Mouse (Mus musculus): Measurements from ENCODE around the gene Sgip1. TPM values are rescaled to one million over a fixed set of nuclear protein-coding genes. Genes with fewer than 3 reads are reported as not detected.

The Sgip1 gene
- polyA plus RNA-seq, 1 experiment from 2014 or later: 10.9 TPM

DNA sequence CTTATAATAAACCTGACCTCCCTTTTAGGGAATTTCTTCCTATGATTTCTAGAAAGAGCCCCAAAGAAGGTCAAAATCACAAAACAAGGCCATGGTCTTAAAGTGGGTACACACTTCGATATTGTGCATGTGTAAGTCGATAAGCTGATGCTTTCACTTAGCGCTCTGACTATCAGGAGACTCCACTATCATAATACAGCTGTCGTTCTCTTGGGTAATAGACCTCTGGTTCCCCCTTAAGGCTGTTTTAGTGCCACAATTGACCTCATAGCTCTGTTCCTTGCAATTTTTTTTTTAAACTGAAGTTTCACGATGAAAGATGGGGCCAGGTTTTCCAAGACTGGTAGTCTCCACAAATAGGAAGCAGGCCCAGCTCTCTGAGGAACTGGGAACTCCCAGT, 238.3 kb downstream of the Sgip1 start:
- ATAC-seq (replicated peaks; ENCODE audit: insufficient number of reproducible peaks, low FRiP score, low TSS enrichment, low read depth): no peak
- 50% methylated on average over 5 of the region's 5 CpGs for WGBS
- H3K27me3 ChIP-seq (ENCODE audit: control insufficient read depth, insufficient read depth, low read length): no peaks in the 10 kb centered on the region
- no peak overlapping the region for H3K4me3 ChIP-seq (ENCODE audit: low read depth, low read length)
- peaks cover 5% of the 10 kb centered on the region; the same call in 1 of the 2 replicates for H3K4me1 ChIP-seq (ENCODE audit: control insufficient read depth, insufficient read depth, low read length)
- H3K27ac ChIP-seq (replicated peaks; ENCODE audit: low read depth, low read length): no peak overlapping the region
- H3K9ac ChIP-seq (replicated peaks; ENCODE audit: low read length): no peak overlapping the region
- DNase-seq (ENCODE audit: low spot score): no peak
- no peaks in the 10 kb centered on the region for H3K36me3 ChIP-seq (replicated peaks; ENCODE audit: control insufficient read depth, insufficient read depth, low read depth, low read length)
- 0 out of 2 replicates have a peak overlapping the region, but pooled peaks have one; percentile 68 for H3K4me2 ChIP-seq (ENCODE audit: low read depth, low read length)
- H3K9me3 ChIP-seq (replicated peaks; ENCODE audit: control insufficient read depth, low read length): no peaks in the 10 kb centered on the region

DNA sequence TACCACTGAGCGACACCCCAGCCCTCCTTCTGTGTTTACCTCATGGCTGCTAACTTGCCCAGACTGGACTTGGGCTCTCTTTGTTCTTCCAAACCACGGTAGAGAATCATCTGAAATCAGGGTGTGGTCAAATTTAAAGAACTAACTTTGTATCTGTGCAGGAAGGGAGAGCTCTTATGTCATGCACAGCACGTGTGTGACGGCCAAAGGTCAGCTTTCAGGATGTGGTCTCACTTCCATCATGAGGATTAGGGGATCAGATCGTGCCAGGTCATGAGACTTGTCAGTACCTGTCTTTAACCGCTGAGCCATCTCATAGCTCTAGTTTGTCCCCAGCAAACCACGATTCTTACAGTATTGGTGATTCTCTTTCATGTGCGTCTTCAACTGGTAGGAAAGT, 240.6 kb downstream of the Sgip1 start:
- Histone ChIP-seq H3K4me1 (ENCODE audit: control insufficient read depth, insufficient read depth, low read length) (peaks cover 5% of the 10 kb centered on the region; the same call in 1 of the 2 replicates), H3K27ac (replicated peaks; ENCODE audit: low read depth, low read length) (no peak overlapping the region), H3K9me3 (replicated peaks; ENCODE audit: control insufficient read depth, low read length) (no peaks in the 10 kb centered on the region), H3K27me3 (ENCODE audit: control insufficient read depth, insufficient read depth, low read length) (no peaks in the 10 kb centered on the region), H3K9ac (replicated peaks; ENCODE audit: low read length) (no peak overlapping the region), H3K4me3 (ENCODE audit: low read depth, low read length) (no peak overlapping the region), H3K36me3 (replicated peaks; ENCODE audit: control insufficient read depth, insufficient read depth, low read depth, low read length) (no peaks in the 10 kb centered on the region), H3K4me2 (ENCODE audit: low read depth, low read length) (no peak overlapping the region)
- no peak for ATAC-seq (replicated peaks; ENCODE audit: insufficient number of reproducible peaks, low FRiP score, low TSS enrichment, low read depth)
- 79% methylated on average over 8 of the region's 8 CpGs for WGBS
- DNase-seq (ENCODE audit: low spot score): no peak

DNA sequence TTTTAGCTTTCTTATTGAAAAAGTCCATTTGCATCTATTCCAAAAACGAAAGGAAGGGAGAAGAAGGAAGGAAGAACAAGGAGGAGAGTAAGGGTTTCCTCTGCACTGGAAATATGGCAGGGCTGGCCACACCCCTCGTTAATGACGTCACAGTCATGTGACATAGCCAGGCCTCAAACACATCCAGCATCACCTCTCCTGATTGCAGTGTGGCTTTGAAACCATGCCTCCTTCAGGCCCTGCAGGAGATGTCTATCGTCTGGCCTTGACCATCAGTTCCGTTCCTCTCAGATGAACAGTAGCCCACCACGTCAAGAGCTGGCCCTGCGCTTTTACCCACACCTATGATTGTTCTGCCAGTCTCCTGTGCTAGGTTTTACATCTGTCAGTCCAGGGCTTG, 245.1 kb downstream of the Sgip1 start:
- H3K4me1 ChIP-seq (ENCODE audit: control insufficient read depth, insufficient read depth, low read length): no peaks in the 10 kb centered on the region
- DNase-seq (ENCODE audit: low spot score) (no peak), ATAC-seq (replicated peaks; ENCODE audit: insufficient number of reproducible peaks, low FRiP score, low TSS enrichment, low read depth) (no peak)
- H3K36me3 ChIP-seq (replicated peaks; ENCODE audit: control insufficient read depth, insufficient read depth, low read depth, low read length): no peaks in the 10 kb centered on the region
- 72% methylated on average over 7 of the region's 7 CpGs for WGBS
- H3K27ac ChIP-seq (replicated peaks; ENCODE audit: low read depth, low read length): no peak overlapping the region
- H3K9ac ChIP-seq (replicated peaks; ENCODE audit: low read length): no peak overlapping the region
- no peak overlapping the region for H3K4me2 ChIP-seq (ENCODE audit: low read depth, low read length)
- H3K9me3 ChIP-seq (replicated peaks; ENCODE audit: control insufficient read depth, low read length): no peaks in the 10 kb centered on the region
- H3K27me3 ChIP-seq (ENCODE audit: control insufficient read depth, insufficient read depth, low read length): no peaks in the 10 kb centered on the region
- no peak overlapping the region for H3K4me3 ChIP-seq (ENCODE audit: low read depth, low read length)

DNA sequence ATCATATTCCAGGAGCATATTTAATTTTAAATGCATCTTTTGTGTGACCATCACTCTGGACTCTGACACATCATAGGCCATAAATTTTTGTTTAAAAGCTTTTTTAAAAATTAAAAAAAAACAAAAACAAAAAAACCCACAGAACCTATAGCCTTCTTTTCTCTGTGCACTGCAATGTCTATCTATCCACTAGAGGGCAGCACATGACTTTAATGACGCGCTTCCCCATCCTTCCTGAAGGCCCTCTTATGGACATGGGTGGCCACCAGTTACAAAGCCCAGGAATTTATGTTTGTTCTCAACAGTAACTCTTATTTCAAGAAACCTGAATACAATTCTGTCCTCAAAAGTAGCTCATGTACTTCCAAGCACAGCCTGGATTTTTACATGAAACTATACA, 245.8 kb downstream of the Sgip1 start:
- DNase-seq (ENCODE audit: low spot score): peak; percentile 89
- no peak overlapping the region for H3K9ac ChIP-seq (replicated peaks; ENCODE audit: low read length)
- H3K4me2 ChIP-seq (ENCODE audit: low read depth, low read length): no peak overlapping the region
- no peak overlapping the region for H3K4me3 ChIP-seq (ENCODE audit: low read depth, low read length)
- 0 out of 2 replicates have a peak, but pooled peaks have one; percentile 76 for ATAC-seq (replicated peaks; ENCODE audit: insufficient number of reproducible peaks, low FRiP score, low TSS enrichment, low read depth)
- 4% methylated on average over 2 of the region's 2 CpGs for WGBS
- no peaks in the 10 kb centered on the region for H3K9me3 ChIP-seq (replicated peaks; ENCODE audit: control insufficient read depth, low read length)
- no peaks in the 10 kb centered on the region for H3K4me1 ChIP-seq (ENCODE audit: control insufficient read depth, insufficient read depth, low read length)
- H3K36me3 ChIP-seq (replicated peaks; ENCODE audit: control insufficient read depth, insufficient read depth, low read depth, low read length): no peaks in the 10 kb centered on the region
- H3K27me3 ChIP-seq (ENCODE audit: control insufficient read depth, insufficient read depth, low read length): no peaks in the 10 kb centered on the region
- H3K27ac ChIP-seq (replicated peaks; ENCODE audit: low read depth, low read length): no peak overlapping the region

DNA sequence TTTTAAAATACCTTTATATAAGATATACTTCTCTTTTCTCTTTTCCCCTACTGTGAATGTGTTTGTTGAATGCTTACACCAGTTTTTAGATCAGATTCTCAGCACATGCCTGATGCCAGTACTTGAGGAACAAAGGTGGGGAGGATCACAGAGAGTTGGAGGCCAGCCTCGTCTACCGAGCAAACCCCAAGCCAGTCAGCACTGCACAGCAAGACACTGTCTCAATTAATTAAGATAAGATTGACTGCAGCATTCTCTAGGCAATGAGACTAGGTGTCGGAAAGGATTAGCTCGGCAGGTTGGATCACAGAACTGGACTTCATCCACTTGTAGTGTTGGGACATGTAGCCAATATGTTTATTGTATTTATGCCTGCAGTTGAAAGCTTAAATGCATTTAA, 246.2 kb downstream of the Sgip1 start:
- Histone ChIP-seq H3K9me3 (replicated peaks; ENCODE audit: control insufficient read depth, low read length) (no peaks in the 10 kb centered on the region), H3K9ac (replicated peaks; ENCODE audit: low read length) (no peak overlapping the region), H3K27ac (replicated peaks; ENCODE audit: low read depth, low read length) (no peak overlapping the region), H3K4me3 (ENCODE audit: low read depth, low read length) (no peak overlapping the region), H3K4me1 (ENCODE audit: control insufficient read depth, insufficient read depth, low read length) (no peaks in the 10 kb centered on the region), H3K4me2 (ENCODE audit: low read depth, low read length) (no peak overlapping the region), H3K36me3 (replicated peaks; ENCODE audit: control insufficient read depth, insufficient read depth, low read depth, low read length) (no peaks in the 10 kb centered on the region), H3K27me3 (ENCODE audit: control insufficient read depth, insufficient read depth, low read length) (no peaks in the 10 kb centered on the region)
- 51% methylated on average over 4 of the region's 4 CpGs for WGBS
- ATAC-seq (replicated peaks; ENCODE audit: insufficient number of reproducible peaks, low FRiP score, low TSS enrichment, low read depth) (0 out of 2 replicates have a peak, but pooled peaks have one; percentile 26), DNase-seq (ENCODE audit: low spot score) (no peak)

DNA sequence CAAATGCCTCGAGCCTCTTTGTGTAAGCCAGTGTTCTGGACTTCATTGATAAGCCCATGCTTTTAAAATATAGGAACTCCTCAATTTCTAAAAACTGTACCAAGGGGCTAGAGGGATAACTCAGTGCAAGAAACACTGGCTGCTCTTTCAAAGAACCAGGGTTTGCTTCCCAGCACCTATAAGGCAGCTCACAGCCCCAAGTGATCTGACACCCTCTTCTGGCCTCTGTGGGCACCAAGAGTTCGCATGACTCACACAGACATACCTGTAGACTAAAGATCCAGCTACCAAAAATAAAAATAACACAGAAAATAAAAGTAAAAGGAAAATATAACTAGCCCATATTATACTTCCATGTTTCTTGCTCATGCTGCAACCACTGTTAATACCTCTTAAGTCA, 246.7 kb downstream of the Sgip1 start:
- Histone ChIP-seq H3K4me3 (ENCODE audit: low read depth, low read length) (no peak overlapping the region), H3K27ac (replicated peaks; ENCODE audit: low read depth, low read length) (no peak overlapping the region), H3K4me1 (ENCODE audit: control insufficient read depth, insufficient read depth, low read length) (no peaks in the 10 kb centered on the region), H3K4me2 (ENCODE audit: low read depth, low read length) (no peak overlapping the region), H3K36me3 (replicated peaks; ENCODE audit: control insufficient read depth, insufficient read depth, low read depth, low read length) (no peaks in the 10 kb centered on the region), H3K9me3 (replicated peaks; ENCODE audit: control insufficient read depth, low read length) (no peaks in the 10 kb centered on the region), H3K27me3 (ENCODE audit: control insufficient read depth, insufficient read depth, low read length) (no peaks in the 10 kb centered on the region), H3K9ac (replicated peaks; ENCODE audit: low read length) (no peak overlapping the region)
- ATAC-seq (replicated peaks; ENCODE audit: insufficient number of reproducible peaks, low FRiP score, low TSS enrichment, low read depth): no peak
- WGBS: 70% methylated on average over 2 of the region's 2 CpGs
- no peak for DNase-seq (ENCODE audit: low spot score)

DNA sequence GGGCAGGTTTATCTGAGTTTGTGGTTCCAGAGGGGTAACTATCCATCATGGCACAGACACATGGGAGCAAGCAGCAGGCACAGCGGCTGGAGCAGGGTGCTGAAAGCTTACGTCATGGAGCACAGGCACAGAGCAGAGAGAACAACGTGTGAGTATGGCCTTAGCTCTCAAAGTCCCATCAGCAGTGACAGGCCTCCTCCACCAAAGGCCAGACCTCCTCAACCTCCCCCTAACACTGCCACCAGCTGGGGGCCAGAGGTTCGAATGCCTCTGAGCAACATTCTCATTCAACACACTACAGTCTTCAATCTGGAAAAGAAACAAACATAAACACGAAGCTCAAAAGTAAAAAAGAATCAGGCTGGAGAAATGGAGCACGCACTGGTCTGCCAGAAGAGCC, 247.4 kb downstream of the Sgip1 start:
- Histone ChIP-seq H3K4me3 (ENCODE audit: low read depth, low read length) (no peak overlapping the region), H3K4me2 (ENCODE audit: low read depth, low read length) (no peak overlapping the region), H3K9ac (replicated peaks; ENCODE audit: low read length) (no peak overlapping the region), H3K9me3 (replicated peaks; ENCODE audit: control insufficient read depth, low read length) (no peaks in the 10 kb centered on the region), H3K4me1 (ENCODE audit: control insufficient read depth, insufficient read depth, low read length) (no peaks in the 10 kb centered on the region), H3K27me3 (ENCODE audit: control insufficient read depth, insufficient read depth, low read length) (no peaks in the 10 kb centered on the region), H3K36me3 (replicated peaks; ENCODE audit: control insufficient read depth, insufficient read depth, low read depth, low read length) (no peaks in the 10 kb centered on the region), H3K27ac (replicated peaks; ENCODE audit: low read depth, low read length) (no peak overlapping the region)
- DNase-seq (ENCODE audit: low spot score) (no peak), ATAC-seq (replicated peaks; ENCODE audit: insufficient number of reproducible peaks, low FRiP score, low TSS enrichment, low read depth) (no peak)
- 69% methylated on average over 6 of the region's 6 CpGs for WGBS

DNA sequence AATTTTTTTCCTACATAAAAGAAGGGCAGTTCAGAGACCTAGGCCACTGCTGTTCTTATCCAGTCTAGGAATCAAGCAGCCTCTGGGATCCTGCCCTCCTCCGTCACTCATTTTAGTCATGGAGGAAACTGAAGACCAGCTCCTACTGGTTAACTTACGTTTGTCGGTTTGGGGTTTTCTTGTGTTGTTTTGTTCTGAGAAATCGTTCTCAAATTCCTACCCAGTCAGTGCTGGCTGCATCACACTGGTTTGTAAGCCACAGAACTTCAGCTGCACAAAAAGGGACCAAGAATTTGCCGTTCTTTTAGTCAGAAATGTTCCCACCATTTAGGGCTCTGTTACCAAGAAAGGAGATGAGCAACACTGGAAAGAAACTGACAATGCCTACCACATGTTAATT, 248.3 kb downstream of the Sgip1 start:
- no peak for ATAC-seq (replicated peaks; ENCODE audit: insufficient number of reproducible peaks, low FRiP score, low TSS enrichment, low read depth)
- whole genome bisulfite sequencing: 69% methylated on average over 5 of the region's 5 CpGs
- DNase-seq (ENCODE audit: low spot score): no peak
- Histone ChIP-seq H3K9me3 (replicated peaks; ENCODE audit: control insufficient read depth, low read length) (no peaks in the 10 kb centered on the region), H3K4me2 (ENCODE audit: low read depth, low read length) (no peak overlapping the region), H3K4me1 (ENCODE audit: control insufficient read depth, insufficient read depth, low read length) (no peaks in the 10 kb centered on the region), H3K9ac (replicated peaks; ENCODE audit: low read length) (no peak overlapping the region), H3K27ac (replicated peaks; ENCODE audit: low read depth, low read length) (no peak overlapping the region), H3K4me3 (ENCODE audit: low read depth, low read length) (no peak overlapping the region), H3K36me3 (replicated peaks; ENCODE audit: control insufficient read depth, insufficient read depth, low read depth, low read length) (no peaks in the 10 kb centered on the region), H3K27me3 (ENCODE audit: control insufficient read depth, insufficient read depth, low read length) (no peaks in the 10 kb centered on the region)

Measured in embryonic facial prominence, embryonic 11.5 days (tissue).